Mouse (Mus musculus): Measurements from ENCODE around the gene Wdr62. TPM values are rescaled to one million over a fixed set of nuclear protein-coding genes. Genes with fewer than 3 reads are reported as not detected.

Gene Wdr62
- total and polyA plus RNA-seq, 3 experiments: 8.2 to 59.1 (median 57.9) TPM

- peaks cover 11% of the 10 kb centered on the region for H3K36me3 ChIP-seq (replicated peaks)
- H3K9me3 ChIP-seq (replicated peaks): 0 out of 2 replicates have a peak, but pooled peaks cover 3% of the 10 kb centered on the region
- H3K4me3 ChIP-seq (ENCODE audit: low read depth, low read length): peak within 1 kb of the TSS; percentile 89
- no peak for TF ChIP-seq POLR2AphosphoS5 (IDR thresholded peaks at IDR 0.05; ENCODE audit: insufficient replicate concordance, low read depth, low read length)
- TF ChIP-seq CTCF (IDR thresholded peaks at IDR 0.05; ENCODE audit: low read depth, low read length): no peak
- no peak for TF ChIP-seq GATA1 (IDR thresholded peaks at IDR 0.05; ENCODE audit: borderline replicate concordance, low read length)
- no peak for TF ChIP-seq GATA2 (IDR thresholded peaks at IDR 0.05; ENCODE audit: borderline replicate concordance, low read depth, low read length)
- TF ChIP-seq TAL1 (conservative IDR thresholded peaks at IDR 0.05; ENCODE audit: low read depth, low read length): no peak
- peaks cover 12% of the 10 kb centered on the region for H3K27me3 ChIP-seq (ENCODE audit: insufficient read depth, low read length)
- H3K4me1 ChIP-seq (ENCODE audit: insufficient read depth, low read depth, low read length): peaks cover 39% of the 10 kb centered on the region
- no peak for ATAC-seq (ENCODE audit: extremely low read depth, insufficient number of reproducible peaks, low FRiP score, poor library complexity, severe bottlenecking)
- no peak for DNase-seq (ENCODE audit: low spot score)
These were observed 43.6 kb upstream of the Wdr62 start, which contains the start of gene Sdhaf1 for GRCm38 (mm10) chr7:30323795-30324194. Gene Sdhaf1, minus strand, starts transcription at chr7:30323895.

GRCm38 (mm10) chr7:30322865-30323264 lies 42.6 kb upstream of the Wdr62 start:
- Histone ChIP-seq H3K36me3 (replicated peaks) (peaks cover 11% of the 10 kb centered on the region), H3K4me3 (ENCODE audit: low read depth, low read length) (peak overlapping the region; percentile 89), H3K27me3 (ENCODE audit: insufficient read depth, low read length) (peaks cover 8% of the 10 kb centered on the region), H3K9me3 (replicated peaks) (0 out of 2 replicates have a peak, but pooled peaks cover 3% of the 10 kb centered on the region), H3K4me1 (ENCODE audit: insufficient read depth, low read depth, low read length) (peaks cover 39% of the 10 kb centered on the region)
- DNase-seq (ENCODE audit: low spot score): peak; percentile 50
- TF ChIP-seq CTCF (IDR thresholded peaks at IDR 0.05; ENCODE audit: low read depth, low read length): no peak
- TF ChIP-seq GATA1 (IDR thresholded peaks at IDR 0.05; ENCODE audit: borderline replicate concordance, low read length): no peak
- no peak for TF ChIP-seq GATA2 (IDR thresholded peaks at IDR 0.05; ENCODE audit: borderline replicate concordance, low read depth, low read length)
- TF ChIP-seq POLR2AphosphoS5 (IDR thresholded peaks at IDR 0.05; ENCODE audit: insufficient replicate concordance, low read depth, low read length): no peak
- TF ChIP-seq TAL1 (conservative IDR thresholded peaks at IDR 0.05; ENCODE audit: low read depth, low read length): no peak
- no peak for ATAC-seq (ENCODE audit: extremely low read depth, insufficient number of reproducible peaks, low FRiP score, poor library complexity, severe bottlenecking)

GRCm38 (mm10) chr7:30322285-30322667 lies 42.1 kb upstream of the Wdr62 start:
- H3K27me3 ChIP-seq (ENCODE audit: insufficient read depth, low read length): peaks cover 3% of the 10 kb centered on the region
- H3K4me3 ChIP-seq (ENCODE audit: low read depth, low read length): peak overlapping the region; percentile 89
- TF ChIP-seq CTCF (IDR thresholded peaks at IDR 0.05; ENCODE audit: low read depth, low read length) (no peak), GATA1 (IDR thresholded peaks at IDR 0.05; ENCODE audit: borderline replicate concordance, low read length) (no peak), GATA2 (IDR thresholded peaks at IDR 0.05; ENCODE audit: borderline replicate concordance, low read depth, low read length) (no peak), TAL1 (conservative IDR thresholded peaks at IDR 0.05; ENCODE audit: low read depth, low read length) (no peak), POLR2AphosphoS5 (IDR thresholded peaks at IDR 0.05; ENCODE audit: insufficient replicate concordance, low read depth, low read length) (no peak)
- DNase-seq (ENCODE audit: low spot score) (peak; percentile 97), ATAC-seq (ENCODE audit: extremely low read depth, insufficient number of reproducible peaks, low FRiP score, poor library complexity, severe bottlenecking) (peak; percentile 96)
- H3K9me3 ChIP-seq (replicated peaks): 0 out of 2 replicates have a peak, but pooled peaks cover 3% of the 10 kb centered on the region
- H3K36me3 ChIP-seq (replicated peaks): peaks cover 11% of the 10 kb centered on the region
- H3K4me1 ChIP-seq (ENCODE audit: insufficient read depth, low read depth, low read length): peaks cover 39% of the 10 kb centered on the region

GRCm38 (mm10) chr7:30321539-30322284 lies 41.5 kb upstream of the Wdr62 start, which contains the start of gene E130208F15Rik:
Gene E130208F15Rik, plus strand, starts transcription at chr7:30321740.
- Histone ChIP-seq H3K4me1 (ENCODE audit: insufficient read depth, low read depth, low read length) (peaks cover 35% of the 10 kb centered on the region), H3K36me3 (replicated peaks) (peaks cover 11% of the 10 kb centered on the region), H3K9me3 (replicated peaks) (0 out of 2 replicates have a peak, but pooled peaks cover 3% of the 10 kb centered on the region), H3K27me3 (ENCODE audit: insufficient read depth, low read length) (no peaks in the 10 kb centered on the region), H3K4me3 (ENCODE audit: low read depth, low read length) (peak within 1 kb of the TSS; percentile 89)
- TF ChIP-seq CTCF (IDR thresholded peaks at IDR 0.05; ENCODE audit: low read depth, low read length) (no peak), POLR2AphosphoS5 (IDR thresholded peaks at IDR 0.05; ENCODE audit: insufficient replicate concordance, low read depth, low read length) (no peak), GATA2 (IDR thresholded peaks at IDR 0.05; ENCODE audit: borderline replicate concordance, low read depth, low read length) (no peak), GATA1 (IDR thresholded peaks at IDR 0.05; ENCODE audit: borderline replicate concordance, low read length) (no peak), TAL1 (conservative IDR thresholded peaks at IDR 0.05; ENCODE audit: low read depth, low read length) (no peak)
- DNase-seq (ENCODE audit: low spot score) (peak; percentile 80), ATAC-seq (ENCODE audit: extremely low read depth, insufficient number of reproducible peaks, low FRiP score, poor library complexity, severe bottlenecking) (peak; percentile 78)

- H3K4me3 ChIP-seq (ENCODE audit: low read depth, low read length): peak overlapping the region; percentile 89; the same call in 1 of the 2 replicates
- TF ChIP-seq CTCF (IDR thresholded peaks at IDR 0.05; ENCODE audit: low read depth, low read length) (no peak), POLR2AphosphoS5 (IDR thresholded peaks at IDR 0.05; ENCODE audit: insufficient replicate concordance, low read depth, low read length) (no peak), GATA2 (IDR thresholded peaks at IDR 0.05; ENCODE audit: borderline replicate concordance, low read depth, low read length) (no peak), GATA1 (IDR thresholded peaks at IDR 0.05; ENCODE audit: borderline replicate concordance, low read length) (no peak), TAL1 (conservative IDR thresholded peaks at IDR 0.05; ENCODE audit: low read depth, low read length) (no peak)
- DNase-seq (ENCODE audit: low spot score) (no peak), ATAC-seq (ENCODE audit: extremely low read depth, insufficient number of reproducible peaks, low FRiP score, poor library complexity, severe bottlenecking) (no peak)
- peaks cover 35% of the 10 kb centered on the region for H3K4me1 ChIP-seq (ENCODE audit: insufficient read depth, low read depth, low read length)
- peaks cover 11% of the 10 kb centered on the region for H3K36me3 ChIP-seq (replicated peaks)
- no peaks in the 10 kb centered on the region for H3K27me3 ChIP-seq (ENCODE audit: insufficient read depth, low read length)
- 0 out of 2 replicates have a peak, but pooled peaks cover 3% of the 10 kb centered on the region for H3K9me3 ChIP-seq (replicated peaks)
These were observed 40.7 kb upstream of the Wdr62 start for GRCm38 (mm10) chr7:30320946-30321345.

GRCm38 (mm10) chr7:30318142-30318541 lies 37.9 kb upstream of the Wdr62 start:
- Histone ChIP-seq H3K36me3 (replicated peaks) (peaks cover 20% of the 10 kb centered on the region), H3K4me1 (ENCODE audit: insufficient read depth, low read depth, low read length) (peaks cover 50% of the 10 kb centered on the region), H3K4me3 (ENCODE audit: low read depth, low read length) (no peak overlapping the region), H3K9me3 (replicated peaks) (no peaks in the 10 kb centered on the region), H3K27me3 (ENCODE audit: insufficient read depth, low read length) (peaks cover 2% of the 10 kb centered on the region; the same call in 1 of the 2 replicates)
- ATAC-seq (ENCODE audit: extremely low read depth, insufficient number of reproducible peaks, low FRiP score, poor library complexity, severe bottlenecking) (no peak), DNase-seq (ENCODE audit: low spot score) (no peak)
- TF ChIP-seq CTCF (IDR thresholded peaks at IDR 0.05; ENCODE audit: low read depth, low read length): no peak
- TF ChIP-seq TAL1 (conservative IDR thresholded peaks at IDR 0.05; ENCODE audit: low read depth, low read length): no peak
